Mouse (Mus musculus) erythroblast, embryonic 14.5 days (primary cell): ENCODE measurements around the gene Cfap36. TPM values are rescaled to one million over a fixed set of nuclear protein-coding genes. Genes with fewer than 3 reads are reported as not detected.

Source experiments
- H3K27me3 ChIP-seq: 2 replicates; pipeline ENCODE4 v1.6.1; 2012; ENCODE audit warnings: inconsistent platforms; ENCODE audit not compliant: control insufficient read depth
- H3K36me3 ChIP-seq: 2 replicates; pipeline ENCODE4 v1.6.1; 2012; ENCODE audit warnings: mild to moderate bottlenecking, inconsistent platforms; ENCODE audit not compliant: control insufficient read depth
- H3K4me1 ChIP-seq: 2 replicates; pipeline ENCODE4 v1.6.1; 2012; ENCODE audit warnings: inconsistent platforms; ENCODE audit not compliant: control insufficient read depth
- H3K4me3 ChIP-seq: replicated peaks from 2 replicates; pipeline ENCODE3; 2012; ENCODE audit warnings: moderate library complexity, mild to moderate bottlenecking, inconsistent platforms
- H3K9me3 ChIP-seq: 2 replicates; pipeline ENCODE4 v1.6.1; 2012; ENCODE audit warnings: low read length, inconsistent platforms, mixed read lengths; ENCODE audit not compliant: control insufficient read depth
- GATA1 ChIP-seq: IDR thresholded peaks from 2 replicates; pipeline ENCODE4 v1.6.1; 2012; ENCODE audit warnings: low read length, inconsistent platforms, mixed read lengths
- TAL1 ChIP-seq: IDR thresholded peaks from 3 replicates; pipeline ENCODE4 v1.6.1; 2012; ENCODE audit warnings: low read length, inconsistent platforms, mixed read lengths
- polyA plus RNA-seq: library from polyadenylated mRNA; stranded (reverse); fragments of >175 nt; gene quantifications from 2 replicates; pipeline ENCODE4 v1.2.3, GENCODE M21; 2012

Cfap36 gene
- polyA plus RNA-seq, 1 experiment, result 3.4 TPM

GRCm38 (mm10) chr11:29216196-29216595, 31.0 kb downstream of the Cfap36 start:
- peaks cover 99% of the 10 kb centered on the region for H3K36me3 ChIP-seq
- H3K4me3 ChIP-seq, result no peak overlapping the region
- H3K4me1 ChIP-seq, result peaks cover 12% of the 10 kb centered on the region
- H3K9me3 ChIP-seq, result no peaks in the 10 kb centered on the region
- TF ChIP-seq GATA1 (no peak), TAL1 (no peak)
- H3K27me3 ChIP-seq, result no peaks in the 10 kb centered on the region

- no peak for TF ChIP-seq TAL1
- no peak for TF ChIP-seq GATA1
- Histone ChIP-seq H3K36me3 (peaks cover 90% of the 10 kb centered on the region), H3K4me1 (no peaks in the 10 kb centered on the region), H3K9me3 (no peaks in the 10 kb centered on the region), H3K27me3 (no peaks in the 10 kb centered on the region), H3K4me3 (no peak overlapping the region)
Measured at GRCm38 (mm10) chr11:29209774-29210173, 37.4 kb downstream of the Cfap36 start.

- Histone ChIP-seq H3K4me1 (no peaks in the 10 kb centered on the region), H3K9me3 (no peaks in the 10 kb centered on the region), H3K4me3 (no peak overlapping the region), H3K27me3 (no peaks in the 10 kb centered on the region), H3K36me3 (peaks cover 86% of the 10 kb centered on the region)
- TF ChIP-seq TAL1, result no peak
- no peak for TF ChIP-seq GATA1
Measured at GRCm38 (mm10) chr11:29203653-29204052, 43.6 kb downstream of the Cfap36 start.

- Histone ChIP-seq H3K27me3 (no peaks in the 10 kb centered on the region), H3K36me3 (peaks cover 89% of the 10 kb centered on the region)
- TF ChIP-seq GATA1 (no peak), TAL1 (no peak)
Measured at GRCm38 (mm10) chr11:29188981-29189380, 58.2 kb downstream of the Cfap36 start.

GRCm38 (mm10) chr11:29181751-29182150, 65.5 kb downstream of the Cfap36 start:
- Histone ChIP-seq H3K4me1 (peaks cover under 1% of the 10 kb centered on the region), H3K4me3 (no peak overlapping the region), H3K36me3 (peaks cover 81% of the 10 kb centered on the region), H3K27me3 (no peaks in the 10 kb centered on the region), H3K9me3 (no peaks in the 10 kb centered on the region)
- TF ChIP-seq TAL1, result no peak
- TF ChIP-seq GATA1, result no peak

More at GRCm38 (mm10) chr11:29188981-29189380, 58.2 kb downstream of the Cfap36 start:
- Histone ChIP-seq H3K4me1 (no peaks in the 10 kb centered on the region), H3K9me3 (no peaks in the 10 kb centered on the region), H3K4me3 (no peak overlapping the region)

GRCm38 (mm10) chr11:29180657-29181056, 66.6 kb downstream of the Cfap36 start:
- H3K36me3 ChIP-seq, result peaks cover 75% of the 10 kb centered on the region
- no peaks in the 10 kb centered on the region for H3K9me3 ChIP-seq
- peaks cover 4% of the 10 kb centered on the region for H3K4me1 ChIP-seq
- TF ChIP-seq TAL1 (no peak), GATA1 (no peak)
- no peak overlapping the region for H3K4me3 ChIP-seq
- H3K27me3 ChIP-seq, result no peaks in the 10 kb centered on the region

GRCm38 (mm10) chr11:29179319-29179718, 67.9 kb downstream of the Cfap36 start:
- Histone ChIP-seq H3K27me3 (no peaks in the 10 kb centered on the region), H3K36me3 (peaks cover 62% of the 10 kb centered on the region), H3K4me1 (peaks cover 7% of the 10 kb centered on the region), H3K9me3 (no peaks in the 10 kb centered on the region), H3K4me3 (no peak overlapping the region)
- TF ChIP-seq GATA1 (no peak), TAL1 (no peak)

GRCm38 (mm10) chr11:29173706-29174436, 73.3 kb downstream of the Cfap36 start:
- no peaks in the 10 kb centered on the region for H3K9me3 ChIP-seq
- no peaks in the 10 kb centered on the region for H3K27me3 ChIP-seq
- H3K4me3 ChIP-seq, result peak overlapping the region; percentile 79
- TF ChIP-seq GATA1, result no peak
- TF ChIP-seq TAL1, result no peak
- H3K36me3 ChIP-seq, result peaks cover 24% of the 10 kb centered on the region
- peaks cover 27% of the 10 kb centered on the region for H3K4me1 ChIP-seq

GRCm38 (mm10) chr11:29173125-29173631, 74.0 kb downstream of the Cfap36 start:
- Histone ChIP-seq H3K27me3 (no peaks in the 10 kb centered on the region), H3K9me3 (no peaks in the 10 kb centered on the region), H3K4me1 (peaks cover 27% of the 10 kb centered on the region), H3K4me3 (peak overlapping the region; percentile 79), H3K36me3 (peaks cover 18% of the 10 kb centered on the region)
- TF ChIP-seq TAL1, result no peak
- no peak for TF ChIP-seq GATA1
